Mouse (Mus musculus): ENCODE data around the gene Col5a1.

GRCm38 (mm10) chr2:28038391-28039096, 152.3 kb downstream of the Col5a1 start:
- no peak for TF ChIP-seq CTCF (IDR thresholded peaks at IDR 0.05; ENCODE audit: borderline replicate concordance, control insufficient read depth, extremely low read depth, insufficient read depth, low read length, poor library complexity)
- TF ChIP-seq POLR2A (IDR thresholded peaks at IDR 0.05; ENCODE audit: control insufficient read depth, extremely low read depth, insufficient read depth, low read length, poor library complexity): no peak

Measured in thymus, adult 2 months (tissue).